Comparison of ENCODE assay signal across 8 mouse cellular contexts in genomic region chr4:97745296-97746105, GRCm38 (mm10). TPM values are rescaled to one million over a fixed set of nuclear protein-coding genes. Genes with fewer than 3 reads are reported as not detected.
A peak's percentile ranks its signal among the peaks of the same experiment; 100 is the strongest.
DNase-seq lines count a peak whose midpoint lies in the region; ATAC-seq and TF ChIP-seq lines count a peak whose summit lies in the region.

No protein-coding gene starts in this region.

- peak; percentile 85 for ATAC-seq in lung, embryonic 16.5 days (ENCODE audit: low read depth)

- no peak overlapping the region for H3K27ac ChIP-seq in MEL (ENCODE audit: control insufficient read depth, low read depth, low read length)
- H3K27ac ChIP-seq in hindbrain, embryonic 10.5 days: peak overlapping the region; percentile 82
- H3K27ac ChIP-seq in lung, embryonic 16.5 days (ENCODE audit: low read length): no peak overlapping the region

- peak overlapping the region; percentile 89 for H3K4me2 ChIP-seq in lung, embryonic 16.5 days (ENCODE audit: low read depth, low read length)

- no peak for TF ChIP-seq EP300 in MEL (IDR thresholded peaks at IDR 0.05; ENCODE audit: low read depth in 1 of 2, low read length in 2 of 2)

- peak; percentile 86 for DNase-seq in MEL (ENCODE audit: low read depth, low spot score)
- DNase-seq in cerebellum, adult 9-10 months: peak; percentile 83
- peak; percentile 41 to 83 for DNase-seq in frontal cortex, adult 2 months (ENCODE audit: extremely low spot score in 1 of 2, low spot score in 1 of 2)
- peak; percentile 84 for DNase-seq in hindbrain, embryonic 10.5 days (ENCODE audit: low spot score)
- peak; percentile 63 for DNase-seq in layer of hippocampus, adult 9-11 months
- peak; percentile 81 for DNase-seq in ovary, postnatal 36 days (ENCODE audit: low spot score)
- peak; percentile 84 for DNase-seq in thymus, postnatal 14 days

- TF ChIP-seq POLR2A in MEL (IDR thresholded peaks at IDR 0.05; ENCODE audit: control insufficient read depth in 1 of 2, insufficient read depth in 1 of 2, low read depth in 1 of 2, low read length in 2 of 2, poor library complexity in 1 of 2): no peak

- no peaks in the 10 kb centered on the region for H3K79me2 ChIP-seq in MEL (ENCODE audit: control insufficient read depth, insufficient read depth, low read length, poor library complexity)

- H3K36me3 ChIP-seq in MEL (ENCODE audit: control insufficient read depth in 1 of 2, insufficient read depth in 2 of 2, low read length in 2 of 2): peaks cover 0 to 14% of the 10 kb centered on the region in 2 experiments; a peak in 2 of 4 replicates
- H3K36me3 ChIP-seq in hindbrain, embryonic 10.5 days: no peaks in the 10 kb centered on the region
- no peaks in the 10 kb centered on the region for H3K36me3 ChIP-seq in lung, embryonic 16.5 days (ENCODE audit: control insufficient read depth, insufficient read depth, low read length)

- no peaks in the 10 kb centered on the region for H3K9me3 ChIP-seq in MEL (replicated peaks; ENCODE audit: insufficient read depth, low read length)
- H3K9me3 ChIP-seq in hindbrain, embryonic 10.5 days: no peaks in the 10 kb centered on the region
- no peaks in the 10 kb centered on the region for H3K9me3 ChIP-seq in lung, embryonic 16.5 days (ENCODE audit: control insufficient read depth, low read length)

- peak overlapping the region; percentile 75 for H3K9ac ChIP-seq in MEL (ENCODE audit: control insufficient read depth, low read depth, low read length, poor library complexity, severe bottlenecking)
- H3K9ac ChIP-seq in lung, embryonic 16.5 days (ENCODE audit: low read length): peak overlapping the region; percentile 74

- TF ChIP-seq RAD21 in MEL (IDR thresholded peaks at IDR 0.05; ENCODE audit: low read depth, low read length): peak; percentile 78

- H3K4me3 ChIP-seq in MEL (ENCODE audit: control insufficient read depth in 1 of 2, insufficient read depth in 1 of 2, low read depth in 2 of 2, low read length in 2 of 2): peak overlapping the region; percentile 42 to 65
- peak overlapping the region; percentile 55 for H3K4me3 ChIP-seq in hindbrain, embryonic 10.5 days
- H3K4me3 ChIP-seq in lung, embryonic 16.5 days (ENCODE audit: low read length): peak overlapping the region; percentile 54

- TF ChIP-seq CTCF in MEL (IDR thresholded peaks at IDR 0.05 in 2 of 3, conservative IDR thresholded peaks at IDR 0.05 in 1 of 3; ENCODE audit: control insufficient read depth in 1 of 3, insufficient read depth in 1 of 3, low read depth in 2 of 3, low read length in 3 of 3, poor library complexity in 1 of 3, severe bottlenecking in 1 of 3): peak; percentile 42 to 93 (median 84); a peak in 5 of 6 replicates

- no peaks in the 10 kb centered on the region for H3K27me3 ChIP-seq in MEL (ENCODE audit: control insufficient read depth in 1 of 2, insufficient read depth in 2 of 2, low read length in 2 of 2)
- H3K27me3 ChIP-seq in hindbrain, embryonic 10.5 days (ENCODE audit: insufficient read depth, poor library complexity, severe bottlenecking): peaks cover 46% of the 10 kb centered on the region
- no peaks in the 10 kb centered on the region for H3K27me3 ChIP-seq in lung, embryonic 16.5 days (ENCODE audit: control insufficient read depth, insufficient read depth, low read depth, low read length)

- peaks cover 7 to 16% of the 10 kb centered on the region in 2 experiments for H3K4me1 ChIP-seq in MEL (ENCODE audit: control insufficient read depth in 1 of 2, insufficient read depth in 2 of 2, low read length in 2 of 2)
- peaks cover 11% of the 10 kb centered on the region for H3K4me1 ChIP-seq in hindbrain, embryonic 10.5 days (replicated peaks)
- peaks cover 4% of the 10 kb centered on the region for H3K4me1 ChIP-seq in lung, embryonic 16.5 days (replicated peaks; ENCODE audit: control insufficient read depth, insufficient read depth, low read length)

- WGBS in hindbrain, embryonic 10.5 days: 9% methylated on average over 32 of the region's 32 CpGs
- WGBS in lung, embryonic 16.5 days: 7% methylated on average over 32 of the region's 32 CpGs

TF ChIP-seq in MEL, 35 proteins besides CTCF, POLR2A, EP300 and RAD21:
- TF ChIP-seq MAZ (IDR thresholded peaks at IDR 0.05; ENCODE audit: low read depth, low read length) (peak; percentile 67; the same call in 1 of the 2 replicates), SMC3 (IDR thresholded peaks at IDR 0.05; ENCODE audit: low read depth, low read length) (peak; percentile 94), SIN3A (IDR thresholded peaks at IDR 0.05; ENCODE audit: low read length) (0 out of 2 replicates have a peak, but pooled peaks have one; percentile 16), MYB (IDR thresholded peaks at IDR 0.05; ENCODE audit: low read depth, low read length) (no peak), MAX (IDR thresholded peaks at IDR 0.05; ENCODE audit: low read length) (no peak), ZC3H11A (IDR thresholded peaks at IDR 0.05; ENCODE audit: low read depth, low read length) (peak; percentile 91)

RNA-seq across cellular contexts. Expression of gene Nfia, which starts 27.0 kb away (rescaled TPM):
- 10.2 and 16.4 TPM in 2 replicates for total RNA-seq in MEL (2012; rRNA removed)
- polyA plus RNA-seq in MEL (2012; ENCODE audit: insufficient read depth in 1 of 2, insufficient read length in 2 of 2, low read depth in 1 of 2, low replicate concordance in 2 of 2, missing spikeins in 1 of 2): 10 to 100 TPM; 13.4 to 20.5 TPM
- 20.4 and 24.3 TPM in 2 replicates for polyA plus RNA-seq in frontal cortex, adult 2 months (2012; rRNA removed)
- polyA plus RNA-seq in hindbrain, embryonic 10.5 days (2016; fragmentation: Nextera tagmentation; extraction: Ambion mirVana): 10.9 and 17.5 TPM in 2 replicates
- 48.3 and 52.9 TPM in 2 replicates for polyA plus RNA-seq in lung, embryonic 16.5 days (2015; fragmentation: Nextera tagmentation; extraction: Ambion mirVana)

RNA-seq across cellular contexts. Expression of gene E130114P18Rik, which starts 32.4 kb away (rescaled TPM):
- not detected in 2 replicates for total RNA-seq in MEL (2012; rRNA removed)
- not detected for polyA plus RNA-seq in MEL (2012; ENCODE audit: insufficient read depth in 1 of 2, insufficient read length in 2 of 2, low read depth in 1 of 2, low replicate concordance in 2 of 2, missing spikeins in 1 of 2)
- 14.7 and 22.6 TPM in 2 replicates for polyA plus RNA-seq in frontal cortex, adult 2 months (2012; rRNA removed)
- polyA plus RNA-seq in hindbrain, embryonic 10.5 days (2016; fragmentation: Nextera tagmentation; extraction: Ambion mirVana): 12.7 and 18.4 TPM in 2 replicates
- 0.79 and 0.85 TPM in 2 replicates for polyA plus RNA-seq in lung, embryonic 16.5 days (2015; fragmentation: Nextera tagmentation; extraction: Ambion mirVana)
